Mouse (Mus musculus) CD4-positive helper T cell, adult 2 months (primary cell): Measurements from ENCODE around the gene Brk1.

Experiments
- DNase-seq: peaks from one replicate; pipeline ENCODE4 v3.0.0-alpha.2; 2012; ENCODE audit warnings: low read depth, missing footprints, low spot score

The Brk1 gene

DNA sequence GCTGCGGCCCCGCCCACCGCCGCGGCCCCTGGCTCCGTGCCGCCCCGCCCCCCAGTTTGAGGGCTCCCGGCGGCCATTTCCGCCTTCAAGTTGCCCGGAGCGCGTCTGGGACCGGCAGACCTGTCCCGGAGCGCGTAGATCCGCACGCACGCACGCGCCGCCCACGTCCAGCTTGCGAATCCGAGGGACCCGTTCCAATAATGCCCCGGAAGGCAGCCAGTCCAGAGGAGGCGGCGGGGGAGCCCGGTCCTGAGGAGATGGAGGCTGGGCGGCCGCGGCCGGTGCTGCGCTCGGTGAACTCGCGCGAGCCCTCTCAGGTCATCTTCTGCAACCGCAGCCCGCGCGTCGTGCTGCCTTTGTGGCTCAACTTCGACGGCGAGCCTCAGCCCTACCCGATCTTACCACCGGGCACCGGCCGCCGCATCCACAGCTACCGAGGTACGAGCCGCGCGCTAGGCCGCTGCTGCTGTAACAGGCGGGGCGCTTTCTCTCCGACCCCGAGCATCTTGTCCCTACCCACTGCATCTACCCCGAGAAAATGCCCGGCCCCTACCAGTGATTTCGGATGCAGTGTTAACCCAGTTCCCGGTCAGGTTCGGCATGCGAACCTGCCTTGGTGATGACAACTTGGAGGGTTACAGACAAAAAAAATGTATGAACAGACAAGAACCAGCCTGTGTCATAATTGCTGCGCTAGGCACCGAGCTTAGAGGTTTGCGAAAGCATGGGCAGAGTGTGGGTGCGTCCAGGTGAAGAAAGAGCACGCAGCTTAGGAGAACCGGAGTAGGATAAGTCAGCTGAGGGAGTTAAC, 19.6 kb downstream of the Brk1 start, which contains the start of gene Vhl:
Gene Vhl (plus strand): TSS at position 19 of the 811 bp plus-strand sequence.
- peak; percentile 87 for DNase-seq

- DNase-seq, result no peak
These were observed 20.6 kb downstream of the Brk1 start for GRCm38 (mm10) chr6:113624989-113625770.

GRCm38 (mm10) chr6:113630322-113630721, 25.8 kb downstream of the Brk1 start:
- no peak for DNase-seq

GRCm38 (mm10) chr6:113632863-113633262, 28.3 kb downstream of the Brk1 start:
- DNase-seq, result no peak

DNA sequence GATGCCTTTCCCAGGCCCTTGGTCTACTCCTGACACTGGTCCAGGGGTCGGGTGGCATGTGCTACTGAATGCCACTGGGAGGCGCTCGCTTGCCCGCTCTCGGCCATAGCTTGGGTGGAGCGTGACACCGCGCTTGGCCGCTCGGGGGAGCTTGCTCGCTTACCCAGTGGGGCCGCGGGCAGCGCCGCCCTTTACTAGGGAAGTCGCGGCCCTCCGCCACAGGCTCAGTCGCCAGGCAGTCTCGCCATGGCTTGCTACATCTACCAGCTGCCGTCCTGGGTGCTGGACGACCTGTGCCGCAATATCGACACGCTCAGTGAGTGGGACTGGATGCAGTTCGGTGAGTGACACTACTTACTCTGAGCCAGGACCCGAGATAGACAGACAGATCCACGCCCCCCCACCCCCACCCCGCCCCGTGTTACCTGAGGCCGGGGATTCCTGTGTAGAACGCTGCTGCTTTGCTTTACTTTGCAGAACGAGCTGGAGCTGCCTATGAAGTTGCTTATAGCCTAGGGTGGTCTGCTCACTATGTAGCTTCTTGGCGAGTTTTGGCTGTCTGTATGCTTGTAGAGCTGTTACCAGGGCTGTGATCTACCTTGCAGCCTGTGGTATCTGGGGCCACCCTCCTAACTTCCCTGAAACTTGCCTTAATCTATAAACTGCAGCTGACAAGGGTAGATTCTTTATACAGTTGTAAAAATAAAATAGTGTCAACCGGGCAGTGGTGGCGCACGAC, 33.9 kb downstream of the Brk1 start, which contains the start of gene Irak2:
Gene Irak2 (plus strand): TSS at position 166 of the 739 bp plus-strand sequence.
- DNase-seq, result peak; percentile 92

DNA sequence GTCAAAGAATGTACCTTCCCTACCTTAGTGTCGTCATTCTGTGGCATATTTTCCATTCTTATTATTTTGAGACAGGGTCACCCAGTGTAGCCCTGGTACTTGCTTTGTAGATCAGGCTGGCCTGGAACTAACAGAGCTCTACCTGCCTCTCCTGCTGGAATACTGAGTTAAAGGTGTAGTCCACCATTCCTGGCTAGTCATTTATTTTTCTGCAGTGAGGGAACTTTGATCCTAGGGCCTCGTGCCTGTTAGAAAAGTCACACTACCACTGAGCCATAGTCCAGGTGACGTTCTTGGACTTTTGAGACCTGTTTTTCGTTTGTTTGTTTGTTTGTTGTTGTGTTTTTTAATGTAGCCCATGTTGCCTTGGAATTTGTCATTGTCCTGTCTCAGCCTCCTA, 34.6 kb downstream of the Brk1 start:
- no peak for DNase-seq

GRCm38 (mm10) chr6:113642605-113643004, 38.0 kb downstream of the Brk1 start:
- no peak for DNase-seq

DNA sequence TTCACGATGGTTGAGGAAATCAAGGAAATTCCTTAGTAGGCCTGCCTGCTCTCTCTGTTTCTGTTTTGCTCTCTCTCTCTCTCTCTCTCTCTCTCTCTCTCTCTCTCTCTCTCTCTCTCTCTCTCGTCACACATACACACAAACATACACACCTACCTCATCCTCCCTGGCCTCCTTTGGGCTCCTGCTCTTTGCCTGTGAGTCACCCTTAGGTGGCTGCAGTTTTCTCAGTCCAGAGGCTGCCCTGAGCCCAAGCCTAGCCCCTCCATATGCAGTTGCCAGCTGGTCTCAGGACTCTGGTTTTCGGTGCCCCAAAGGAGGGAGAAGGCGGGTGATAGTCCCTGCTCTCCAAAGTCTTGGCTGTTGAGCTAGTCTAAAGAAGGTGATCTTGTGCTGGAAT, 38.4 kb downstream of the Brk1 start:
- no peak for DNase-seq

DNA sequence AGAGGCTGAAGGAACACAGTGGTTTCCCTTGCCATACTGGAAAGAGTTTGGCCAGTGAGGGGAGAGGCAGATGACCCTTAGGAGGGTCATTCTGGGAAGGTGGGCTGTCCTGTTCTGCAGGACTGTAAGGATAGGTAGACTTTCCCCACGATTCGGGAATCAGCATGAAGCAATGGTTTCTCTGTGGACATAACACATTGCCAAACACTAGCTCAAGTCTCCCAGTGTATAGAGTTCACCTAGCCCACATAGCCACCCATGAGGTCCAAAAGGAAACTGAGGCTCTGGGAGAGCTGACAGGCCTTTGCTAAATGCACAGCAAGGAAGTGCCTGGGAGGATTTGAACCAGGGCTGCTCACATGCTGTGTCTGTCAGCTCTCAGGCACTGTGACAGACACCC, 39.4 kb downstream of the Brk1 start:
- DNase-seq, result no peak

GRCm38 (mm10) chr6:113644808-113645207, 40.2 kb downstream of the Brk1 start:
- DNase-seq, result peak; percentile 30

GRCm38 (mm10) chr6:113649346-113650196, 45.0 kb downstream of the Brk1 start:
- no peak for DNase-seq

DNA sequence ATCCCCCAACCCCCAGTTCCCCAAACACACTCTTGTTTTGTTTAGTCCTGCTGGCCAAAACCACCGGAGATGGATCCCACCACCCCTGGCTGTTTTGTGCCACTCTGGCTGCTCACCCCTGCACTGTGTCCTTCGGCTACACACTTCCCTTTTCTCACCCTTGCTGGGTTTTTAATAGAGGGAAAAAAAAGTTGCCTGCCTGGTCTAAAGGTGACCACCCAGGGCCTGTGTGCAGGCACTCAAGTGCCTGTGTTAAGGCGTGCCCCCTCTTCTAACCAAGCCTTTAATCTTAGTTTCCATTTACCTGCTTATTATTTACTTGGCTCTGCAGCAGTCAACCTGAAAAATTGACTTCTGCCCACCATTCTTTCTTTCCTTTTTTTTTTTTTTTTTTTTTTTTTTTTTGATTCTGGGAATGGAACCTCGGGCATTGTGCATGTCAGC, 45.6 kb downstream of the Brk1 start:
- DNase-seq, result no peak

DNA sequence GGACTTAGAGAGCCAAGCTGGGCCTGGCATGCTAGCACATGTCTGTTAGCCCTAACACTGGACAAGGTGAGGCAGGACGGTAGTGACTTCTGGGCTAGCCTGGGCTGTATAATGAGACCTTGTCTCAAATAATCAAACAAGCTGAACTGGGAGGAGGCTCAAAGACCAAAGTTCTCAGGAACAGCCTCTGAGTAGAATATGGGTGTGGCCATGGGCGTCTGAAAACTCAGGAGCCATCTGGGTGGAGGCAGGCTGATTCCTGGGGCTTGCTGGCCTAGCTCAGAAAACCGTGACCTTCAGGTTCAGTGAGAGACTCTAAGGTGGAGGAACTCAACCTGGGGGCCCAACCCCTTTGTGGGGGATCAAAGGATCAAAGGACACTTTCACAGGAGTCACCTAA, 47.1 kb downstream of the Brk1 start:
- DNase-seq, result no peak

DNA sequence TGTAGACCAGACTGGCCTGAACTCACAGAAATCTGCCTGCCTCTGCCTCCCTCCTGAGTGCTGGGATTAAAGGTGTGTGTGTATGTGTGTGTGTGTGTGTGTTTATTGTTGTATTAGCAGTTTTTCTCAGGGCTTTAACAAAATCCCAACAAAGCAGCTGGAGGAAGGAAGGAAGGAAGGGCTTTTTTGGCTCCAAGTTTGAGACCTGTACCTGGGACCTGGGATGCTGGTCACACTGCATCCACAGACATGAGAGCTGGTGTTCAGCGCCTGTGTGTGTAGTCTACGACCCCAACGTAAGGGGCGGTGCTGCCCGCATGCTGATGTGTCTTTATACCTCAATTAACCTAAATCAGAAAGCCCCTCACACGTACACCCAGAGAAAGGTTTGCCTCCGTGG, 49.0 kb downstream of the Brk1 start:
- no peak for DNase-seq

DNA sequence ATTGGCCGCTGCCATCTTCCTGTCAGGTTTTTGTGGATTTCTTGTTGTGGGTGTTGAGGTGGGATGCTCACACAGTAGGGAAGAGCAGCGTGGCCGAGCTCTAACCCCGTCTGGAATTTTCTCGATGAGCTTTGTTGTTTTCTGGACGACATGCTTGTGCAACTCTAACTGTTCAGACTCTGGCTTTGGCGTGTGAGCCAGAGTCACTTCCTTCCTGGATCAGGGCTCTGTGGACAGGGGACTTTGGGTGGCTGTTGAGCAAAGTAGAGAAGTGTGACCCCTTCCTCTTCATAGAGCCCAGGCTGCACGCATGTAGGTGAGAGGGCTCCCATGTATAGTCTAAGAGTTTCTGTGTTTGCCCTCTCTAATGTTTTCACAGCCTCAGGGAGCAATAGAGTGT, 49.5 kb downstream of the Brk1 start:
- no peak for DNase-seq

GRCm38 (mm10) chr6:113654753-113655397, 50.3 kb downstream of the Brk1 start:
- peak; percentile 34 for DNase-seq

GRCm38 (mm10) chr6:113655475-113655874, 50.9 kb downstream of the Brk1 start:
- no peak for DNase-seq

DNA sequence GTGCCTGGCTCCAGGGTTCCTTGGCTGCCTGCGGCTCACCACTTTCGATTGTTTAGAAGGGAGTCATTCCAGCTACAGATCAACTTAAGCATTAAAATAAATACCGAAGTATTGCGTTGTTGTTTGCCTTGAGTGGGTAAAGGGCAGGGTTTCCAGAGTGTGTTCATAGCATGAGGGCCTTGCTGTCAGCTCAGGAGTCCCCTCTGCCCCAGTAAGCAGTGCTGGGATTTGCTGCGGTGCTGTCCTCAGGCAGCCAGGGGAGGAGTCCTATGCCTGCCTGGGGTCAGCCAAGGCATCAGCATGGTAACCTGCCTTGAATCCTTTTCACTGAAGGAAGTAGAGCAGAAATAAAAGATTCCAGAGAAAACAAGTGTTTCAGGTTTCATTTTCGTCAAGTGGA, 52.3 kb downstream of the Brk1 start:
- no peak for DNase-seq

GRCm38 (mm10) chr6:113658226-113658625, 53.7 kb downstream of the Brk1 start:
- DNase-seq, result peak; percentile 32
